Mouse (Mus musculus): ENCODE measurements around the gene Abca4. TPM values are rescaled to one million over a fixed set of nuclear protein-coding genes. Genes with fewer than 3 reads are reported as not detected.

The Abca4 gene
- polyA plus RNA-seq, 1 experiment from 2014 or later, result 1.4 TPM

GRCm38 (mm10) chr3:122047402-122047801 is 3.2 kb downstream of the Abca4 start:
- H3K9ac ChIP-seq (replicated peaks; ENCODE audit: low read length), result no peak overlapping the region
- 11% methylated on average over 7 of the region's 7 CpGs for WGBS
- no peaks in the 10 kb centered on the region for H3K36me3 ChIP-seq (ENCODE audit: insufficient read depth, low read length)
- H3K9me3 ChIP-seq (ENCODE audit: low read length), result no peaks in the 10 kb centered on the region
- peak overlapping the region; percentile 12; the same call in 1 of the 2 replicates for H3K4me2 ChIP-seq (replicated peaks; ENCODE audit: low read depth, low read length)
- H3K27me3 ChIP-seq (ENCODE audit: insufficient read depth, low read length), result peaks cover 11% of the 10 kb centered on the region
- peak overlapping the region; percentile 77 for H3K27ac ChIP-seq (ENCODE audit: low read length)
- peak; percentile 81 for ATAC-seq (ENCODE audit: low FRiP score, low TSS enrichment)
- H3K4me3 ChIP-seq (ENCODE audit: low read length), result no peak overlapping the region
- peaks cover 56% of the 10 kb centered on the region for H3K4me1 ChIP-seq (ENCODE audit: insufficient read depth, low read length)

- H3K27ac ChIP-seq (ENCODE audit: low read length), result peak overlapping the region; percentile 77
- H3K4me2 ChIP-seq (replicated peaks; ENCODE audit: low read depth, low read length), result peak overlapping the region; percentile 18
- peak; percentile 73 for ATAC-seq (ENCODE audit: low FRiP score, low TSS enrichment)
- no peaks in the 10 kb centered on the region for H3K36me3 ChIP-seq (ENCODE audit: insufficient read depth, low read length)
- H3K9ac ChIP-seq (replicated peaks; ENCODE audit: low read length), result 0 out of 2 replicates have a peak overlapping the region, but pooled peaks have one; percentile 31
- peaks cover 8% of the 10 kb centered on the region for H3K27me3 ChIP-seq (ENCODE audit: insufficient read depth, low read length)
- 11% methylated on average over 17 of the region's 17 CpGs for WGBS
- peaks cover 49% of the 10 kb centered on the region for H3K4me1 ChIP-seq (ENCODE audit: insufficient read depth, low read length)
- H3K9me3 ChIP-seq (ENCODE audit: low read length), result no peaks in the 10 kb centered on the region
- no peak overlapping the region for H3K4me3 ChIP-seq (ENCODE audit: low read length)
These were observed 3.9 kb downstream of the Abca4 start for GRCm38 (mm10) chr3:122047921-122048861.

GRCm38 (mm10) chr3:122049158-122049557 is 4.9 kb downstream of the Abca4 start:
- H3K9me3 ChIP-seq (ENCODE audit: low read length), result no peaks in the 10 kb centered on the region
- peaks cover 8% of the 10 kb centered on the region for H3K27me3 ChIP-seq (ENCODE audit: insufficient read depth, low read length)
- H3K9ac ChIP-seq (replicated peaks; ENCODE audit: low read length), result no peak overlapping the region
- H3K4me1 ChIP-seq (ENCODE audit: insufficient read depth, low read length), result peaks cover 49% of the 10 kb centered on the region
- H3K27ac ChIP-seq (ENCODE audit: low read length), result no peak overlapping the region
- 50% methylated on average over 6 of the region's 6 CpGs for WGBS
- no peak overlapping the region for H3K4me2 ChIP-seq (replicated peaks; ENCODE audit: low read depth, low read length)
- no peaks in the 10 kb centered on the region for H3K36me3 ChIP-seq (ENCODE audit: insufficient read depth, low read length)
- no peak for ATAC-seq (ENCODE audit: low FRiP score, low TSS enrichment)
- no peak overlapping the region for H3K4me3 ChIP-seq (ENCODE audit: low read length)

- ATAC-seq (ENCODE audit: low FRiP score, low TSS enrichment), result peak; percentile 87
- H3K4me3 ChIP-seq (ENCODE audit: low read length), result no peak overlapping the region
- 53% methylated on average over 9 of the region's 9 CpGs for WGBS
- H3K9ac ChIP-seq (replicated peaks; ENCODE audit: low read length), result no peak overlapping the region
- H3K4me2 ChIP-seq (replicated peaks; ENCODE audit: low read depth, low read length), result no peak overlapping the region
- H3K27ac ChIP-seq (ENCODE audit: low read length), result peak overlapping the region; percentile 59
- no peaks in the 10 kb centered on the region for H3K9me3 ChIP-seq (ENCODE audit: low read length)
- H3K4me1 ChIP-seq (ENCODE audit: insufficient read depth, low read length), result peaks cover 10% of the 10 kb centered on the region
- no peaks in the 10 kb centered on the region for H3K36me3 ChIP-seq (ENCODE audit: insufficient read depth, low read length)
- no peaks in the 10 kb centered on the region for H3K27me3 ChIP-seq (ENCODE audit: insufficient read depth, low read length)
These were observed 14.4 kb downstream of the Abca4 start for GRCm38 (mm10) chr3:122058439-122059198.

- Histone ChIP-seq H3K27me3 (ENCODE audit: insufficient read depth, low read length) (no peaks in the 10 kb centered on the region), H3K27ac (ENCODE audit: low read length) (no peak overlapping the region), H3K4me3 (ENCODE audit: low read length) (no peak overlapping the region), H3K9ac (replicated peaks; ENCODE audit: low read length) (no peak overlapping the region), H3K36me3 (ENCODE audit: insufficient read depth, low read length) (no peaks in the 10 kb centered on the region), H3K4me1 (ENCODE audit: insufficient read depth, low read length) (peaks cover 4% of the 10 kb centered on the region; the same call in 1 of the 2 replicates), H3K9me3 (ENCODE audit: low read length) (no peaks in the 10 kb centered on the region), H3K4me2 (replicated peaks; ENCODE audit: low read depth, low read length) (no peak overlapping the region)
- 89% methylated on average over 10 of the region's 10 CpGs for WGBS
- ATAC-seq (ENCODE audit: low FRiP score, low TSS enrichment), result no peak
These were observed 18.3 kb downstream of the Abca4 start for GRCm38 (mm10) chr3:122062586-122062985.

GRCm38 (mm10) chr3:122064556-122065410 is 20.5 kb downstream of the Abca4 start:
- Histone ChIP-seq H3K4me1 (ENCODE audit: insufficient read depth, low read length) (no peaks in the 10 kb centered on the region; the same call in 1 of the 2 replicates), H3K4me2 (replicated peaks; ENCODE audit: low read depth, low read length) (no peak overlapping the region), H3K27ac (ENCODE audit: low read length) (no peak overlapping the region), H3K27me3 (ENCODE audit: insufficient read depth, low read length) (no peaks in the 10 kb centered on the region), H3K9ac (replicated peaks; ENCODE audit: low read length) (no peak overlapping the region), H3K9me3 (ENCODE audit: low read length) (no peaks in the 10 kb centered on the region), H3K36me3 (ENCODE audit: insufficient read depth, low read length) (no peaks in the 10 kb centered on the region), H3K4me3 (ENCODE audit: low read length) (no peak overlapping the region)
- peak; percentile 61; the same call in 1 of the 2 replicates for ATAC-seq (ENCODE audit: low FRiP score, low TSS enrichment)
- whole genome bisulfite sequencing, result 48% methylated on average over 13 of the region's 13 CpGs

- Histone ChIP-seq H3K36me3 (ENCODE audit: insufficient read depth, low read length) (no peaks in the 10 kb centered on the region), H3K27ac (ENCODE audit: low read length) (peak overlapping the region; percentile 82), H3K4me1 (ENCODE audit: insufficient read depth, low read length) (peaks cover 35% of the 10 kb centered on the region), H3K9ac (replicated peaks; ENCODE audit: low read length) (no peak overlapping the region), H3K9me3 (ENCODE audit: low read length) (no peaks in the 10 kb centered on the region), H3K4me2 (replicated peaks; ENCODE audit: low read depth, low read length) (no peak overlapping the region), H3K4me3 (ENCODE audit: low read length) (no peak overlapping the region), H3K27me3 (ENCODE audit: insufficient read depth, low read length) (no peaks in the 10 kb centered on the region)
- 92% methylated on average over 10 of the region's 10 CpGs for WGBS
- no peak for ATAC-seq (ENCODE audit: low FRiP score, low TSS enrichment)
These were observed 27.5 kb downstream of the Abca4 start for GRCm38 (mm10) chr3:122071769-122072168.

GRCm38 (mm10) chr3:122072646-122073571 is 28.7 kb downstream of the Abca4 start:
- H3K9me3 ChIP-seq (ENCODE audit: low read length), result no peaks in the 10 kb centered on the region
- peaks cover 35% of the 10 kb centered on the region for H3K4me1 ChIP-seq (ENCODE audit: insufficient read depth, low read length)
- H3K4me2 ChIP-seq (replicated peaks; ENCODE audit: low read depth, low read length), result no peak overlapping the region
- H3K4me3 ChIP-seq (ENCODE audit: low read length), result no peak overlapping the region
- H3K9ac ChIP-seq (replicated peaks; ENCODE audit: low read length), result no peak overlapping the region
- H3K36me3 ChIP-seq (ENCODE audit: insufficient read depth, low read length), result no peaks in the 10 kb centered on the region
- peak; percentile 69 for ATAC-seq (ENCODE audit: low FRiP score, low TSS enrichment)
- no peaks in the 10 kb centered on the region for H3K27me3 ChIP-seq (ENCODE audit: insufficient read depth, low read length)
- H3K27ac ChIP-seq (ENCODE audit: low read length), result peak overlapping the region; percentile 82
- WGBS, result 27% methylated on average over 11 of the region's 11 CpGs

Measured in kidney, embryonic 16.5 days (tissue).